Mouse (Mus musculus): ENCODE results near the gene Gm28308. TPM values are rescaled to one million over a fixed set of nuclear protein-coding genes. Genes with fewer than 3 reads are reported as not detected.

Gm28308 gene
- polyA plus RNA-seq, 2 experiments, result not detected

DNA sequence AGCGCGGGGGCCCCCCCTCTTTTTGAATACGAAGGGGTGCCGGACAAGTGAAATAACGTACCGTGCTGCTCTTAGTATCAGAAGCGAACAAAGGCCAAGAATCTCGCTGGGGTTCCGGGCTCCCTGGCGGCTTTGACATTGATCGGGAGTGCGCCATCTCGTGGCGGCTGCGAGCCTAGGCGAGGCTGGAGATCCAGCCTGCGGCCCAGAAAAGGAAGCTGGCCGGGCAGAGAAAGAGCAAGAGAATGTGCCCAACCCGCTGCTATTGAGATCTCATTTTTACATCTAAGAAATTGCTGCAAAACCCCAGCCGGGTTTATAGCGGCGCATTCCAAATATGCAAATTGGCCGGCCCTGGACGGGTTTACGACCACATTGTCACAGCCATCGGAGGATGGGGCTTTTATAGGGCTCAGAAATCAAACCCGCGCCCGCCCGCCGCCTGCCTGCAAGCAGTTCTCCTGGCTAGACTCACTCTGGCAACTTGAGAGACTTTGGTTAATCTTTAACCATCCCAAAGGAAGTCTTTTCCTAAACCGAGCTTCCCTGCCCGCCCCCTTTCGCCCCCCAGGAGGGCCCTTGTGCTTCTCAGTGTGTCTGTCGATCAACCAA is 27.4 kb upstream of the Gm28308 start, which contains the start of gene Hoxa10:
Gene Hoxa10, minus strand, starts transcription at position 466 of the 612 bp plus-strand sequence.
- TF ChIP-seq CTCF (IDR thresholded peaks at IDR 0.05; ENCODE audit: low read depth) (peak; percentile 79), EP300 (IDR thresholded peaks at IDR 0.05; ENCODE audit: low read depth) (no peak)
- Histone ChIP-seq H3K4me1 (replicated peaks; ENCODE audit: control insufficient read depth in 2 of 2, insufficient read depth in 2 of 2, low read length in 1 of 2) (no peaks in the 10 kb centered on the region), H3K27ac (no peak within 1 kb of the TSS), H3K9ac (replicated peaks) (no peak within 1 kb of the TSS), H3K27me3 (ENCODE audit: control insufficient read depth, insufficient read depth, low read length) (peaks cover 100% of the 10 kb centered on the region), H3K9me3 (ENCODE audit: control insufficient read depth, low read length) (no peaks in the 10 kb centered on the region), H3K4me3 (ENCODE audit: insufficient read depth in 1 of 2, low read depth in 2 of 2, low read length in 2 of 2) (no peak within 1 kb of the TSS), H3K36me3 (replicated peaks; ENCODE audit: control insufficient read depth, insufficient read depth, low read depth) (no peaks in the 10 kb centered on the region), H3K4me2 (ENCODE audit: low read depth) (no peak within 1 kb of the TSS)
- WGBS (ENCODE audit: insufficient replicate concordance), result 2% methylated on average over 35 of the region's 35 CpGs
- peak in 2 of 3 experiments; percentile 12 to 22 for DNase-seq (ENCODE audit: low read depth in 3 of 3, low spot score in 3 of 3)
- ATAC-seq (ENCODE audit: insufficient read depth), result no peak

DNA sequence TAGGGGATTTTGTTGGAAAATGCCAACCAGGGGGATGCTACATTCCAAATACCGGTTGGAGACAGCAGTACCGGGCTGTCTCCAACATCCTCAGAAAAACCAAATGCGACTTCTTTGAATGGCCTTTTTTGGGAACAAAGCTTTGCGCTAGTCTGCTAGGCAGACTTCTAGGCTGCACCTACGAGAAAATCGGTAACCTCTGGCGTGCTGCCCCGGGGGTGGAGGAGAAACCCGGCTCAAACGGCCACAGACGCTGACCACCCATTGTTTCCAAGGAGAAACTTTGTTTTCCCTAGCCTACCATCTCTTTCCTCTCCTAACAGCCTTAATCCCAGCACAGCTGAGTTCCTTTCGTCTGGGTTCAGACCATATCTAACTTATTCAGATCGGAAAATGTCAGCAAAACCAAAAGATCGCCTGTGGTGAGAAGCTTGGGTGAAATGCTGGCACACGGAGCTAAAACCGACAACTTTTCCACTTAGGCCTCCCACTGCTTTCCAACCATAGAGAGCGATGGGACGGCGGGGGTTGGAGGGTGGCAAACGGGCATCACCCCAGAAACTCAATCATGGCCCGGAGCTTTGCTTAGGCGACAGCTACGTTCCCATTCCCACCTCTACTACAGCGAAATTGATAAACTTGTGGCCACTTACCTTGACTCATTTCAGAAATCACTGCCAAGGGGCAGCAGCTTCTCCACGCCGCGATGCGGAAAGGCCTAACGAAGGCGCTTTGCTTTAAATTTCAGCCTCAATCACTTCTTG is 26.7 kb upstream of the Gm28308 start:
- TF ChIP-seq EP300 (IDR thresholded peaks at IDR 0.05; ENCODE audit: low read depth) (no peak), CTCF (IDR thresholded peaks at IDR 0.05; ENCODE audit: low read depth) (no peak)
- no peak overlapping the region for H3K4me3 ChIP-seq (ENCODE audit: insufficient read depth in 1 of 2, low read depth in 2 of 2, low read length in 2 of 2)
- H3K4me1 ChIP-seq (replicated peaks; ENCODE audit: control insufficient read depth in 2 of 2, insufficient read depth in 2 of 2, low read length in 1 of 2), result no peaks in the 10 kb centered on the region
- no peak overlapping the region for H3K27ac ChIP-seq
- peaks cover 100% of the 10 kb centered on the region for H3K27me3 ChIP-seq (ENCODE audit: control insufficient read depth, insufficient read depth, low read length)
- no peak overlapping the region for H3K9ac ChIP-seq (replicated peaks)
- no peaks in the 10 kb centered on the region for H3K9me3 ChIP-seq (ENCODE audit: control insufficient read depth, low read length)
- 2% methylated on average over 30 of the region's 30 CpGs for WGBS (ENCODE audit: insufficient replicate concordance)
- ATAC-seq (ENCODE audit: insufficient read depth), result no peak
- no peak overlapping the region for H3K4me2 ChIP-seq (ENCODE audit: low read depth)
- H3K36me3 ChIP-seq (replicated peaks; ENCODE audit: control insufficient read depth, insufficient read depth, low read depth), result no peaks in the 10 kb centered on the region
- no peak for DNase-seq (ENCODE audit: low read depth in 3 of 3, low spot score in 3 of 3)

DNA sequence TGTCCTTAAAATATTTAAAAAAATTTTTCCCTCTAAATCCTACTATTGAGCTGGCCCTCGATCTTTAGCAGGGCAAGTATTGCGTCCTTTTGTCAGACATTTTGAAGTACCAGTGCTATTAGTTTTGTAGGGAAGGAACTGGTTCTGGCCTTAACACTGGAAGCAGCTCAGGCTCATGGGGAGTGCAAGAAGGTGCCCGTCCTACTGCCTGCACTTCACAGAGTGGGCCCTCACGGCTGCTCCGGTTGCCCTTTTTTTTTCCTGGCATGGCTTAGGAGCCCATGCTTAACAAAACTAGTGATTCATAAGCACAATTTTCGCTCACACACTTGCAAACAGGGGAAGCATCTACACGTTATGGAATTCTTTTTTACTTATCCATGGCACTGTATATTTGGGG is 25.8 kb upstream of the Gm28308 start:
- H3K27ac ChIP-seq, result no peak overlapping the region
- ATAC-seq (ENCODE audit: insufficient read depth) (no peak), DNase-seq (ENCODE audit: low read depth in 3 of 3, low spot score in 3 of 3) (no peak)
- H3K4me1 ChIP-seq (replicated peaks; ENCODE audit: control insufficient read depth in 2 of 2, insufficient read depth in 2 of 2, low read length in 1 of 2), result no peaks in the 10 kb centered on the region
- peaks cover 100% of the 10 kb centered on the region for H3K27me3 ChIP-seq (ENCODE audit: control insufficient read depth, insufficient read depth, low read length)
- H3K4me3 ChIP-seq (ENCODE audit: insufficient read depth in 1 of 2, low read depth in 2 of 2, low read length in 2 of 2), result no peak overlapping the region
- no peak overlapping the region for H3K4me2 ChIP-seq (ENCODE audit: low read depth)
- H3K9me3 ChIP-seq (ENCODE audit: control insufficient read depth, low read length), result no peaks in the 10 kb centered on the region
- WGBS (ENCODE audit: insufficient replicate concordance), result 5% methylated on average over 7 of the region's 7 CpGs
- no peaks in the 10 kb centered on the region for H3K36me3 ChIP-seq (replicated peaks; ENCODE audit: control insufficient read depth, insufficient read depth, low read depth)
- no peak overlapping the region for H3K9ac ChIP-seq (replicated peaks)
- TF ChIP-seq EP300 (IDR thresholded peaks at IDR 0.05; ENCODE audit: low read depth), result no peak
- TF ChIP-seq CTCF (IDR thresholded peaks at IDR 0.05; ENCODE audit: low read depth), result no peak

DNA sequence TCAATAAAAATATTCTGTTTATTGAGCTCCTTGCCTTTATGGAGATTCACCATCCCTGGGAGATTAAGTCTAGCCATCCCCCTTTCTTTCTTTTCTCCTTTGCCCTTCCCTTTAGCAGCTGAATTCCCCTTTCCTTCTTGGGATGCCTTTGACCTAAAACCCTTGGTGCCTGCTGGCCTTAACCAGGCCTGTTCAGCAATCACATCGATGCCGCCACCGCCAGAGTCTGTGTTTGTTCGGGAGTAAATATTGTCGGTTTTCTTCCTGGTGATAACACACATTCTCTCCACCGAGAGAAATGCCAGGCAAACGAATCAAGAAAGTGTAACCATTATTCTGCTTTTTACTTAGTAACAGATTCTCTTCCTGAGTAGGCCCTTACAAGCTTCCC is 25.0 kb upstream of the Gm28308 start:
- Histone ChIP-seq H3K27me3 (ENCODE audit: control insufficient read depth, insufficient read depth, low read length) (peaks cover 100% of the 10 kb centered on the region), H3K27ac (no peak overlapping the region), H3K9me3 (ENCODE audit: control insufficient read depth, low read length) (no peaks in the 10 kb centered on the region), H3K4me2 (ENCODE audit: low read depth) (no peak overlapping the region), H3K36me3 (replicated peaks; ENCODE audit: control insufficient read depth, insufficient read depth, low read depth) (no peaks in the 10 kb centered on the region), H3K4me1 (replicated peaks; ENCODE audit: control insufficient read depth in 2 of 2, insufficient read depth in 2 of 2, low read length in 1 of 2) (no peaks in the 10 kb centered on the region), H3K4me3 (ENCODE audit: insufficient read depth in 1 of 2, low read depth in 2 of 2, low read length in 2 of 2) (no peak overlapping the region), H3K9ac (replicated peaks) (no peak overlapping the region)
- WGBS (ENCODE audit: insufficient replicate concordance), result 8% methylated on average over 7 of the region's 7 CpGs
- DNase-seq (ENCODE audit: low read depth in 3 of 3, low spot score in 3 of 3), result no peak
- ATAC-seq (ENCODE audit: insufficient read depth), result no peak
- TF ChIP-seq CTCF (IDR thresholded peaks at IDR 0.05; ENCODE audit: low read depth), result no peak

DNA sequence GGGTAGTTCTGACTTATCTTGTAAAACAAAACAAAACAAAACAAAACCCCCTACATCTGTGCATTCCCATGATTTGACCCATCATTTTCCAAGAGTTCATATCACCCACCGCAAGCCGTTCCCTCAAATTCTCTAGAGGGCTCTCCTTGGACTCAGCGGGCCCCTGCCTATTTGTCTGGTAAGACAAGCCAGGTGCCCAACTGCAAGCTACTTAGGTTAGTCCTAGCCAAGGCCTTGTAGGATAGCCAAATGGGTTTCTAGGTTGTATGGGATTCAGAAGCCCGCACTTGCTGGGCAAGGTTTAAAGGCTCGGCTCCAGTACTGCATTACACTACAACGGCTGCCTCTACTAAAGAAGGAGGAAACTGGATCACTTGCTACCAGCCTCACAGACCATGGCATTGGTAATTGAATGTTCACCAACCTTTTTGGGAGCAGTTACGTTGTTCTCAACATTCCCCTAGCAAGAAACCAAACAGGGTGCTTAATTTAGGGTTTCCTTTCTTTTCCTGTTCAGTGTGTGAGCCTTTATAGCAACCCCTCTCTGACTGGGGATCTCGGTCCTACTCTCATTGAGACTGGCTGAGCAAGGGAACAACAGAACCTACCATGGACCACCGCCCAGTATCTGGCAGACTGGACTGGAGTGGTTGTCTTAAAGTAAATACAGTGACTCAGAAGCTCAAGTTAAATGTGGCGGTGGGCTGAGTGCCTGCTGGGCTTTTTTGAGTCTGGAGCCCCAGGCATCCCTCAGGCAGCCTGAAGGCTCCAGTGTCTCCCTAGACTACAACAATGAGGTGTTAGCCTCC is 24.4 kb upstream of the Gm28308 start:
- Histone ChIP-seq H3K4me1 (replicated peaks; ENCODE audit: control insufficient read depth in 2 of 2, insufficient read depth in 2 of 2, low read length in 1 of 2) (no peaks in the 10 kb centered on the region), H3K4me3 (ENCODE audit: insufficient read depth in 1 of 2, low read depth in 2 of 2, low read length in 2 of 2) (no peak overlapping the region), H3K9me3 (ENCODE audit: control insufficient read depth, low read length) (no peaks in the 10 kb centered on the region), H3K9ac (replicated peaks) (no peak overlapping the region), H3K4me2 (ENCODE audit: low read depth) (no peak overlapping the region), H3K27me3 (ENCODE audit: control insufficient read depth, insufficient read depth, low read length) (peaks cover 100% of the 10 kb centered on the region), H3K36me3 (replicated peaks; ENCODE audit: control insufficient read depth, insufficient read depth, low read depth) (no peaks in the 10 kb centered on the region), H3K27ac (no peak overlapping the region)
- TF ChIP-seq CTCF (IDR thresholded peaks at IDR 0.05; ENCODE audit: low read depth), result no peak
- no peak for TF ChIP-seq EP300 (IDR thresholded peaks at IDR 0.05; ENCODE audit: low read depth)
- WGBS (ENCODE audit: insufficient replicate concordance), result 13% methylated on average over 10 of the region's 10 CpGs
- DNase-seq (ENCODE audit: low read depth in 3 of 3, low spot score in 3 of 3) (no peak), ATAC-seq (ENCODE audit: insufficient read depth) (no peak)

Data from liver, embryonic 14.5 days (tissue).